ENCODE assay signal across 25 mouse cellular contexts in the genomic region with DNA sequence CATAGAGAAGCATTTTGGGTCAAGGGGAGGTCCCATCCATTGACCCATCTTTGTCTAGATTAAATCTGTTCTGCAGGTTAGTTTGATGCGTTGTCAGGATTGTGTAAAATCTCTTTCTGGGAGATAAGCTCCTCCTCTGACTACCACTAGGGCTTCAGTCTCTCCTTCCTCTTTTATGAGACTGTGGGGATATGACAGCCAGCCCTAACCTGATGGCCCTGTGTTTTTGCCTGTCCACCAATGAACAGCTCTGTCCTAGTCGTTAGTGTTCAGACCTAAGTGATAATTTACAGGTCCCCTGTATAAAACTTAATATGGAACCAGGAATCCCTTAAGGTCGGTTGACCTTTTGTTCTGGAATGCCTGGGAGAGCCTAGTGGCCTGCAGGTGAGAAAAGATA.
DNase-seq lines count a peak whose midpoint lies in the region; ATAC-seq and TF ChIP-seq lines count a peak whose summit lies in the region.
"Had no signal": no experiment of that assay in that cellular context is flagged by ENCODE, and none has a peak within 500 bp of the region (broad histone marks: within the 10 kb centered on the region; RNA-seq: fewer than 3 reads in every experiment).

No protein-coding gene starts in this region.

- peak; percentile 89 for ATAC-seq in kidney, embryonic 16.5 days (ENCODE audit: low FRiP score, low TSS enrichment)
- peak; percentile 78 for ATAC-seq in megakaryocyte, adult 5-6 weeks (ENCODE audit: poor library complexity, severe bottlenecking)
- no peak for ATAC-seq in hindbrain, embryonic 16.5 days
- ATAC-seq: CD4-positive, CD25-positive, alpha-beta regulatory T cell, adult 4 months; forebrain, embryonic 14.5 days; forebrain, postnatal 0 days had no signal

- no peak overlapping the region for H3K4me3 ChIP-seq in kidney, adult 2 months (ENCODE audit: insufficient read depth, low read depth, low read length)
- no peak overlapping the region for H3K4me3 ChIP-seq in kidney, embryonic 16.5 days (ENCODE audit: low read length)
- no peak overlapping the region for H3K4me3 ChIP-seq in bone marrow macrophage, adult 2 months (ENCODE audit: insufficient read depth, low read length)
- H3K4me3 ChIP-seq in hindbrain, embryonic 16.5 days (ENCODE audit: low read length) = no peak overlapping the region
- H3K4me3 ChIP-seq: embryonic facial prominence, embryonic 12.5 days; embryonic facial prominence, embryonic 15.5 days; gastrocnemius, adult 2 months; heart, adult 2 months; heart, embryonic 10.5 days; heart, embryonic 13.5 days; hindbrain, embryonic 12.5 days; hindbrain, embryonic 15.5 days had no signal

- no peaks in the 10 kb centered on the region for H3K36me3 ChIP-seq in kidney, adult 2 months (ENCODE audit: control insufficient read depth, insufficient read depth, low read length)
- H3K36me3 ChIP-seq in kidney, embryonic 16.5 days (ENCODE audit: insufficient read depth, low read length) = no peaks in the 10 kb centered on the region
- no peaks in the 10 kb centered on the region for H3K36me3 ChIP-seq in hindbrain, embryonic 16.5 days (ENCODE audit: control insufficient read depth, insufficient read depth, low read length)
- H3K36me3 ChIP-seq: embryonic facial prominence, embryonic 12.5 days; embryonic facial prominence, embryonic 15.5 days; heart, embryonic 10.5 days; heart, embryonic 13.5 days; hindbrain, embryonic 12.5 days; hindbrain, embryonic 15.5 days had no signal

- 45% methylated on average over 3 of the region's 3 CpGs for WGBS in kidney, adult 2 months
- 59% methylated on average over 3 of the region's 3 CpGs for WGBS in kidney, embryonic 16.5 days
- WGBS in hindbrain, embryonic 16.5 days = 85% methylated on average over 3 of the region's 3 CpGs

- peak; percentile 23 for DNase-seq in kidney, adult 2 months
- no peak for DNase-seq in kidney, postnatal 4 days
- DNase-seq in kidney, postnatal 10 days = no peak
- no peak for DNase-seq in left cerebral cortex, adult 11 months (ENCODE audit: low spot score)
- DNase-seq: adrenal gland, adult 8-10 months; adrenal gland, postnatal 25 days; cerebellum, adult 18-20 months; cerebellum, adult 9-10 months; cerebellum, postnatal 14 days; forebrain, postnatal 0 days; gastrocnemius, adult 2 months; gastrocnemius, postnatal 14 days; heart, adult 2 months had no signal

- no peak overlapping the region for H3K9ac ChIP-seq in kidney, embryonic 16.5 days (replicated peaks; ENCODE audit: low read length)
- H3K9ac ChIP-seq in hindbrain, embryonic 16.5 days (ENCODE audit: low read depth, low read length) = no peak overlapping the region
- H3K9ac ChIP-seq: embryonic facial prominence, embryonic 12.5 days; embryonic facial prominence, embryonic 15.5 days; forebrain, postnatal 0 days; heart, embryonic 13.5 days; hindbrain, embryonic 12.5 days; hindbrain, embryonic 15.5 days had no signal

- no peak overlapping the region for H3K27ac ChIP-seq in kidney, adult 2 months (ENCODE audit: insufficient read depth, low read depth, low read length)
- no peak overlapping the region for H3K27ac ChIP-seq in kidney, embryonic 16.5 days (ENCODE audit: low read length)
- H3K27ac ChIP-seq in bone marrow macrophage, adult 2 months (ENCODE audit: insufficient read depth, low read depth, low read length) = peak overlapping the region; percentile 35
- no peak overlapping the region for H3K27ac ChIP-seq in hindbrain, embryonic 16.5 days (ENCODE audit: low read depth, low read length)
- H3K27ac ChIP-seq: embryonic facial prominence, embryonic 12.5 days; embryonic facial prominence, embryonic 15.5 days; gastrocnemius, adult 2 months; heart, adult 2 months; heart, embryonic 10.5 days; heart, embryonic 13.5 days; hindbrain, embryonic 12.5 days; hindbrain, embryonic 15.5 days had no signal

- H3K4me2 ChIP-seq in kidney, embryonic 16.5 days (replicated peaks; ENCODE audit: low read depth, low read length) = no peak overlapping the region
- H3K4me2 ChIP-seq in hindbrain, embryonic 16.5 days (ENCODE audit: low read length) = no peak overlapping the region
- H3K4me2 ChIP-seq: embryonic facial prominence, embryonic 12.5 days; embryonic facial prominence, embryonic 15.5 days; heart, embryonic 13.5 days; hindbrain, embryonic 12.5 days; hindbrain, embryonic 15.5 days had no signal

- no peaks in the 10 kb centered on the region for H3K4me1 ChIP-seq in kidney, adult 2 months (ENCODE audit: control insufficient read depth, insufficient read depth, low read length)
- H3K4me1 ChIP-seq in kidney, embryonic 16.5 days (ENCODE audit: insufficient read depth, low read length) = no peaks in the 10 kb centered on the region
- H3K4me1 ChIP-seq in bone marrow macrophage, adult 2 months (ENCODE audit: control insufficient read depth, insufficient read depth, low read length) = peaks cover 46% of the 10 kb centered on the region
- no peaks in the 10 kb centered on the region for H3K4me1 ChIP-seq in hindbrain, embryonic 16.5 days (ENCODE audit: control insufficient read depth, insufficient read depth, low read depth, low read length)
- H3K4me1 ChIP-seq: embryonic facial prominence, embryonic 12.5 days; embryonic facial prominence, embryonic 15.5 days; heart, embryonic 10.5 days; heart, embryonic 13.5 days; hindbrain, embryonic 15.5 days had no signal

- no peaks in the 10 kb centered on the region for H3K27me3 ChIP-seq in kidney, adult 2 months (replicated peaks; ENCODE audit: control insufficient read depth, insufficient read depth, low read length)
- no peaks in the 10 kb centered on the region for H3K27me3 ChIP-seq in kidney, embryonic 16.5 days (ENCODE audit: insufficient read depth, low read length)
- H3K27me3 ChIP-seq in hindbrain, embryonic 16.5 days (replicated peaks; ENCODE audit: control insufficient read depth, insufficient read depth, low read length) = no peaks in the 10 kb centered on the region
- H3K27me3 ChIP-seq: embryonic facial prominence, embryonic 12.5 days; embryonic facial prominence, embryonic 15.5 days; heart, embryonic 13.5 days; hindbrain, embryonic 12.5 days; hindbrain, embryonic 15.5 days had no signal

- 0 out of 2 replicates have a peak, but pooled peaks cover 4% of the 10 kb centered on the region for H3K9me3 ChIP-seq in kidney, embryonic 16.5 days (ENCODE audit: low read length)
- no peaks in the 10 kb centered on the region for H3K9me3 ChIP-seq in hindbrain, embryonic 16.5 days (ENCODE audit: control insufficient read depth, low read length)
- H3K9me3 ChIP-seq: embryonic facial prominence, embryonic 12.5 days; embryonic facial prominence, embryonic 15.5 days; heart, embryonic 10.5 days; heart, embryonic 13.5 days; hindbrain, embryonic 12.5 days; hindbrain, embryonic 15.5 days had no signal

- no peak for TF ChIP-seq POLR2A in kidney, adult 2 months (IDR thresholded peaks at IDR 0.05; ENCODE audit: low read depth, low read length)
- no peak for TF ChIP-seq POLR2A in bone marrow macrophage, adult 2 months (IDR thresholded peaks at IDR 0.05; ENCODE audit: borderline replicate concordance, low read depth, low read length)

- no peak for TF ChIP-seq CTCF in kidney, adult 2 months (conservative IDR thresholded peaks at IDR 0.05; ENCODE audit: insufficient read depth, insufficient read length, low read depth, low read length)
- no peak for TF ChIP-seq CTCF in bone marrow macrophage, adult 2 months (IDR thresholded peaks at IDR 0.05; ENCODE audit: low read depth, low read length)
